Mouse (Mus musculus): Measurements from ENCODE around the gene Fgfr2.

The Fgfr2 gene

GRCm38 (mm10) chr7:130754790-130755189 lies 2368.4 kb downstream of the Fgfr2 start:
- peak; percentile 64 for DNase-seq (ENCODE audit: low spot score)

GRCm38 (mm10) chr7:130751678-130752077 lies 2371.5 kb downstream of the Fgfr2 start:
- no peak for DNase-seq (ENCODE audit: low spot score)

- no peak for DNase-seq (ENCODE audit: low spot score)
These were observed 2372.2 kb downstream of the Fgfr2 start for GRCm38 (mm10) chr7:130750752-130751490.

- no peak for DNase-seq (ENCODE audit: low spot score)
These were observed 2374.0 kb downstream of the Fgfr2 start for GRCm38 (mm10) chr7:130749165-130749564.

GRCm38 (mm10) chr7:130743239-130744025 lies 2379.7 kb downstream of the Fgfr2 start:
- DNase-seq (ENCODE audit: low spot score), result peak; percentile 50

- no peak for DNase-seq (ENCODE audit: low spot score)
These were observed 2382.1 kb downstream of the Fgfr2 start for GRCm38 (mm10) chr7:130741099-130741498.

DNA sequence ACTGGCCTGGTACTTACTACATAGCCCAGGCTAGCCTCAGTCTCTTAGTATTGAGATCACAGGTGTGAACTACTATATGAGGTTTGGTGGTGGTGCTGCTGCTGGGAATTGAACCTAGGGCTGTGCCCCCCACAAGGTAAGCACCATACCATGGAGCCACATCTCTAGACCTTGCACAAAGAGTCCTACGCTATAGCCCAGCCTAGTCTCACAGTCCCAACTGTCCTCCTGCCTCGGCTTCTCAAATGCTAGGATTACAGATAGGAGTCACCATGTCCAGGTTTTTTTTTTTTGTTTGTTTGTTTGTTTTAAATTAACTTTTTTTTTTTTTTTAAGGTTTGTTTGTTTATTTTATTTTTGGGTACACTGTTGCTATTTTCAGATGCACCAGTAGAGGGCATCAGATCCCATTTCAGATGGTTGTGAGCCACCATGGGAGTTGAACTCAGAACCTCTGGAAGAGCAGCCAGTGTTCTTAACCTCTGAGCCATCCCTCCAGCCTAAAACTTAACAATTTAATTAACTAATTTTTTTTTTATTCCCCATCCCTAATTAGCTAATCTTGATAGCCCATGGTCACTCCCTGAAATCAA lies 2388.9 kb downstream of the Fgfr2 start:
- peak; percentile 23 for DNase-seq (ENCODE audit: low spot score)

- no peak for DNase-seq (ENCODE audit: low spot score)
These were observed 2389.7 kb downstream of the Fgfr2 start for GRCm38 (mm10) chr7:130733423-130733822.

GRCm38 (mm10) chr7:130732908-130733307 lies 2390.2 kb downstream of the Fgfr2 start:
- no peak for DNase-seq (ENCODE audit: low spot score)

GRCm38 (mm10) chr7:130731792-130732191 lies 2391.4 kb downstream of the Fgfr2 start:
- no peak for DNase-seq (ENCODE audit: low spot score)

DNA sequence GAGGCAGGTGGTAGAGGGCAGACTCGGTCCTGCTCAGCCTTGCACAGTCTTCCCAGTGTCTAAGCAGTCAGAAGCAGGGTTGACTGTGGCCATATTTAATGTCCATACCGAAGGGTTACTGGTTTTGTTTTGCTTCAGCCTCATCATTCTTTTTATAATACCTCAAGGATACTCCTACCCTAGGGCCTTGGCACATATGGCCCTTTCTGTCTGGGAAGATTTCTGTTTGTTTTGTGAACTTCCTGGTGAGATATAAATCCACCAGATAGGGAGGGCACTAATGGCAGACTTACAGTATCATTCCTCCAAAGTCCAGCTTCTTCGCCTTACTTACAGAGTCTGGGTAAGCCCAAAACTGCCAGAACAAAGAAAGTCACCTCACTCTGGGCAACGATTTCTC lies 2395.6 kb downstream of the Fgfr2 start:
- DNase-seq (ENCODE audit: low spot score), result no peak

DNA sequence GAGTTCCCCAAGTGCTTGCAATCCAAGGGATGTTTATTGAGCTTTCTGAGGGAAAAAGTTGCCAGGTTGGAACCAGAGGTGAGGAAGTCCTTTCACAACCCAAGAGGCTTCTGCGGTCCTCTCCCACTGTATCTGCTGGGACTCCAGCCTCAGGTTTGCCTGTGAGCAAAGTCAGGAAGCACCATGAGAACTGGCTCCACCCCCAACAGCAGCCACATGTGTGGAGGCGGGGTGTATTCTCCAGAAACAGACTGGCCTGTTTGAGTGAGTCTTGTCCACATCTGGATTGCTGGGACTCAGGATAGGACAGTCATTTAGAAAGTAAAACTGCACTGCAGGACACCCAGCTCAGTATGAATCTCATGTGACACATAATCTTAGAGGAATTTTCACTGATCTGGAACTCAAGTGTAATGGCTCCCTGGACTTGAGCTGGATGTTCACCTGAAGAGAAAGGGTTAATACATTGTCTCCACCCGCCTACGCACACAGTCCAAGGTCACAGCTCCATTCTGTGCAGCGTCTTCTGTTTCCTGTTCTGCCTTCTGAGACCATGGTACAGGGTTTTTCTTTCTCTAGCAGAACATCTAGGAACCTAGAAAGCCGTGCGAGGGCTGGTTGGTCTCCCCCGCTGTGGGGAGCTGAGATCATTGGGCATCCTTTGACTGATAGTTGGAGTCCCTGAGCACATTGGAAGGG lies 2396.3 kb downstream of the Fgfr2 start:
- no peak for DNase-seq (ENCODE audit: low spot score)

DNA sequence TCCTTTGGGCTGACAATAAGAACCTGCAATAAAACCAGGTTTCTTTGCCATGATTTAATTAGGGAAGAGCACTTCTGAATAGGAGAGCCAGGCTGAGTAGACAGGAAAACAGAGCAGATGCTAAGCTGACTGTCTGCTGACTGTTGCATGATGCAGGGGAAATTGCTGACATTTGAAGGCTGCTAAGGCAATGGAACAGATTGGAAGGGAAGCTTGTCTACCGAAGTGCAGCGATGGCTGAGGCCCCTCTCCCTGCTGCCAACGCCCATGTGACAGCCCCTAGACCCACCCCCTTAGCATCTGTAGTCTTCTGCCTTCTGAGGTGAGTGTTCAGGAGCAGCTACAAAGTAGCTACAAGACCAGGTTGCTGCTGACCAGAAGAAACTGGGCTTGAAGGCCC lies 2397.0 kb downstream of the Fgfr2 start:
- DNase-seq (ENCODE audit: low spot score), result no peak

- no peak for DNase-seq (ENCODE audit: low spot score)
These were observed 2402.4 kb downstream of the Fgfr2 start for GRCm38 (mm10) chr7:130720646-130721335.

DNA sequence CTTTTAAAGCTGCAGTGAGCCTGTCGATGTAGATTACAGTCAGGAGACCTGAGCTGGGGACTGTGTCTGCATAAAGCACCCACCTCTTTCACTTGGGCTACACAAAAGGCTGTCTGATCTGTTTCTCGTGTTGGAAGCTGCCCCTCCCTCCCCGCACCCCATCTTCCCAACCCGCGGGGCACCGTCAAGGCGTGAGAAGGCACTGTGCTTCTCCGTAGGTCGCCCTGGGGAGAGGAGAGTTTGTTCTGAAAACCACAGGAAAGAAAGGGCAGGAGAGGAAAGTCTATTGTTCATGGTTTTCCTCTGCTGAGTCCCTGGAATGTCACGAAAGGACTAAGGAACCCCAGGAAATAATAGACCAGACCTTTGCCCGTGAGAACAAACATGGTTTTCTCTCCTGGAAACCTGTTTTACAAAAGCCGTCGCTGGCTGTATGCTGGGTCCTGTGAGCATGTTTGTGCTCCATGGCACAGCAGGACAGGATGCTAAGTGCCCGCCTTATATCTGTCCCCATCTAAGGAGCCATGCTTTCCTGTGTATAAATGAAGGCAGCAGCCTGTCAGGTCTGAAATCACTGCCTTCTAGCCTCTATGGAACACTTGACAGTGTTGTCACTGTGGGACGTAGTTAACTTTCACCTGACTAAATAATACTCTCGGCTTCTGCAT lies 2403.1 kb downstream of the Fgfr2 start:
- no peak for DNase-seq (ENCODE audit: low spot score)

DNA sequence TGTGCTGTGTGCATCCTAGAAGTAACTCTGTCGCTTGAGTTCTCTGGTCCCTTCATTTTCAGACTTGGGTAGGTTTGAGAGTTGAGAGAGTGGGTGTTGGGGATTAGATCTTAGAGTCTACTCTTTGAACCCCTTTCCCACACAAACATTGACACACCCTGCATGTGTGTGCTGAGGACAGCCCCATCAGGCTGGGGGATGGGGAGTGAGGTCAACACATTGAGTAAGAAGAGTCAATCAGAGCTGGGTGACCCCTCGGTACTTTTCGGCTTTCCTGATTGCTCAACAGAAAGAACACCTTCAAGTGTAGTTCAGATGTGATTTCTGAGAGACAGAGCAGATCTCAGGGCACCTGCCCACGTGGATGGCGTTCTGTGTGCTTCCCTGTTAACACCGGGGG lies 2406.2 kb downstream of the Fgfr2 start:
- no peak for DNase-seq (ENCODE audit: low spot score)

DNA sequence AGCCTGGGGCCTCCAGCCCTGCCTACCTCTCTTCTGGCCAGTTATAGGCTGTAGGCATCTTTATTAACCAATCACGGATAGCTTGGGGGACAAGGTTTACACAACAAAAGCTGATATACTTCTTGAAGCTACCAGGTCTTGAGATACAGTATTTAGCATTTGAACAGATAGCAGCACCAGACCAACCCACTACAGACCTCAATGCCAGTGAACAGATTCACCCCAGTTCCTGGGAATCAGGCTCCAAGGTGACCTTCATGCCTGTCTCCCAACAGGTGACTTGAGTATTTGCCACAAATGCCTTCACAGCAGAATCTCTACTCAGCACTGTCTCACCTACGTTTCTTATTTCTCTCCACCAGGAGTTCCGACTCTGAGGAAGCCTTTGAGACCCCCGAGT lies 2406.8 kb downstream of the Fgfr2 start:
- no peak for DNase-seq (ENCODE audit: low spot score)

- DNase-seq (ENCODE audit: low spot score), result no peak
These were observed 2407.7 kb downstream of the Fgfr2 start for GRCm38 (mm10) chr7:130715467-130715866.

GRCm38 (mm10) chr7:130713319-130713718 lies 2409.8 kb downstream of the Fgfr2 start:
- DNase-seq (ENCODE audit: low spot score), result no peak

GRCm38 (mm10) chr7:130711851-130712250 lies 2411.3 kb downstream of the Fgfr2 start:
- no peak for DNase-seq (ENCODE audit: low spot score)

Data from adipocyte (in vitro differentiated cells).